In the genomic region with DNA sequence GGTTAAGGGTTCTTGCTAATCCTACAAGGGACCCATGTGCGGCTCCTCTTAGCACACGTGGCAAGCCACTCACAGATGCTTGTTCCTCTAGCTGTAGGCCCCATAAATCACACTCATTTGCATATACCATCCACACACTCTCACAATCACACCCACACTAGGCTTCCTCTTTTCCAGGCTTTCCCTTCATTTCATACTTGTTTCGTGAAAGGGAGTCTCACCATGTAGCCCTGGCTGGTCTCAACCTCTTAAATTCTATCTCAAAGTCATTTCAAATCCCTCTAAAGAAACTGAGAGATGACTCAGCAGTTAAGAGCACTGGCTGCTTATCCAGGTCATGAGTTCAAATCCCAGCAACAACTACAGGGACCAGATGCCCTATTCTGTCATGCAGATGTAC, we compare ENCODE assay signal across 8 mouse cellular contexts. TPM values are rescaled to one million over a fixed set of nuclear protein-coding genes. Genes with fewer than 3 reads are reported as not detected.
A peak's percentile ranks its signal among the peaks of the same experiment; 100 is the strongest.
DNase-seq lines count a peak whose midpoint lies in the region; ATAC-seq and TF ChIP-seq lines count a peak whose summit lies in the region.

No protein-coding gene starts in this region.

- intact Hi-C loops in left cerebral cortex, adult 2 months (cut with DNase I): loop anchor here (5.0 kb wide), 1 partner anchor 274 kb away; no protein-coding TSS in a partner anchor
- intact Hi-C loops in left cerebral cortex, postnatal 14 days (cut with DNase I): no loop called here

- no peaks in the 10 kb centered on the region for H3K27me3 ChIP-seq in intestine, embryonic 14.5 days (replicated peaks; ENCODE audit: control insufficient read depth, insufficient read depth, low read length)
- H3K27me3 ChIP-seq in neural tube, embryonic 12.5 days (replicated peaks): no peaks in the 10 kb centered on the region

- H3K27ac ChIP-seq in left cerebral cortex, adult 2 months: peak overlapping the region; percentile 86; the same call in 1 of the 2 replicates
- H3K27ac ChIP-seq in brown adipose tissue, adult 24 weeks (replicated peaks; ENCODE audit: low read depth, low read length): no peak overlapping the region
- no peak overlapping the region for H3K27ac ChIP-seq in intestine, embryonic 14.5 days (ENCODE audit: low read depth)
- H3K27ac ChIP-seq in neural tube, embryonic 12.5 days: no peak overlapping the region

- peaks cover 5% of the 10 kb centered on the region for H3K4me1 ChIP-seq in brown adipose tissue, adult 24 weeks (ENCODE audit: control insufficient read depth, insufficient read depth, insufficient read length, low read length)
- peaks cover 26% of the 10 kb centered on the region for H3K4me1 ChIP-seq in intestine, embryonic 14.5 days (replicated peaks; ENCODE audit: control insufficient read depth, insufficient read depth, low read length)
- H3K4me1 ChIP-seq in neural tube, embryonic 12.5 days: peaks cover 24% of the 10 kb centered on the region

- no peak for TF ChIP-seq CTCF in left cerebral cortex, adult 2 months (IDR thresholded peaks at IDR 0.05)

- peak overlapping the region; percentile 34 for H3K9ac ChIP-seq in intestine, embryonic 14.5 days (ENCODE audit: low read length)
- H3K9ac ChIP-seq in neural tube, embryonic 12.5 days: peak overlapping the region; percentile 81; the same call in 1 of the 2 replicates

- H3K9me3 ChIP-seq in intestine, embryonic 14.5 days (ENCODE audit: control insufficient read depth, low read length): no peaks in the 10 kb centered on the region
- H3K9me3 ChIP-seq in neural tube, embryonic 12.5 days: no peaks in the 10 kb centered on the region

- no peak for DNase-seq in left cerebral cortex, adult 2 months (ENCODE audit: extremely low spot score in 1 of 2, low spot score in 2 of 2)
- no peak for DNase-seq in left cerebral cortex, postnatal 14 days (ENCODE audit: low spot score in 2 of 2)
- DNase-seq in intestine, embryonic 14.5 days (ENCODE audit: low spot score): no peak
- DNase-seq in c-Kit-positive CD71-positive TER-119-positive erythroid progenitor cells, embryonic 14.5 days (ENCODE audit: low spot score): no peak
- no peak for DNase-seq in kidney, adult 9 months
- no peak for DNase-seq in left cerebral cortex, adult 8-10 months (ENCODE audit: low spot score in 2 of 2)

- peak overlapping the region; percentile 80 for H3K4me2 ChIP-seq in intestine, embryonic 14.5 days (ENCODE audit: low read length)
- peak overlapping the region; percentile 75 for H3K4me2 ChIP-seq in neural tube, embryonic 12.5 days (replicated peaks)

- H3K36me3 ChIP-seq in intestine, embryonic 14.5 days (ENCODE audit: control insufficient read depth, insufficient read depth, low read length): peaks cover 76% of the 10 kb centered on the region
- H3K36me3 ChIP-seq in neural tube, embryonic 12.5 days: peaks cover 52% of the 10 kb centered on the region

- no peak for ATAC-seq in intestine, embryonic 14.5 days (replicated peaks; ENCODE audit: low FRiP score, low TSS enrichment, low read depth)
- ATAC-seq in neural tube, embryonic 12.5 days (ENCODE audit: low FRiP score, low read depth): no peak

- H3K4me3 ChIP-seq in left cerebral cortex, adult 2 months: peak overlapping the region; percentile 95
- peak overlapping the region; percentile 10; the same call in 1 of the 2 replicates for H3K4me3 ChIP-seq in brown adipose tissue, adult 24 weeks (ENCODE audit: insufficient read depth, low read depth, low read length)
- peak overlapping the region; percentile 88 for H3K4me3 ChIP-seq in intestine, embryonic 14.5 days (ENCODE audit: low read depth, low read length)
- peak overlapping the region; percentile 66 for H3K4me3 ChIP-seq in neural tube, embryonic 12.5 days

- 50% methylated on average over 3 of the region's 3 CpGs for whole genome bisulfite sequencing in intestine, embryonic 14.5 days
- 27% methylated on average over 3 of the region's 3 CpGs for WGBS in neural tube, embryonic 12.5 days

RNA-seq across cellular contexts. Expression of gene Srrt, which starts 1.7 kb away (rescaled TPM):
- total RNA-seq in left cerebral cortex, adult 2 months (2021): 100 to 1,000 TPM; 202 to 221 TPM
- total RNA-seq in left cerebral cortex, postnatal 14 days (2021): 100 to 1,000 TPM; 167 to 176 TPM
- polyA plus RNA-seq in brown adipose tissue, adult 24 weeks (2012; ENCODE audit: insufficient read depth, insufficient read length, missing spikeins): 31.0 and 45.4 TPM in 2 replicates
- polyA plus RNA-seq in intestine, embryonic 14.5 days (2014; fragmentation: Nextera tagmentation; extraction: Ambion mirVana): 118 and 122 TPM in 2 replicates
- 155 and 167 TPM in 2 replicates for polyA plus RNA-seq in neural tube, embryonic 12.5 days (2016; fragmentation: Nextera tagmentation; extraction: Ambion mirVana)
- total RNA-seq in left cerebral cortex, adult 8-10 months (2022): 100 to 1,000 TPM; 164 to 219 (median 188) TPM

RNA-seq across cellular contexts. Expression of gene Trip6, which starts 8.4 kb away (rescaled TPM):
- 1 to 10 TPM; 4.5 to 6.5 TPM for total RNA-seq in left cerebral cortex, adult 2 months (2021)
- total RNA-seq in left cerebral cortex, postnatal 14 days (2021): 1 to 10 TPM; 3.5 to 3.9 TPM
- 13.1 and 20.6 TPM in 2 replicates for polyA plus RNA-seq in brown adipose tissue, adult 24 weeks (2012; ENCODE audit: insufficient read depth, insufficient read length, missing spikeins)
- polyA plus RNA-seq in intestine, embryonic 14.5 days (2014; fragmentation: Nextera tagmentation; extraction: Ambion mirVana): 73.3 and 77.7 TPM in 2 replicates
- polyA plus RNA-seq in neural tube, embryonic 12.5 days (2016; fragmentation: Nextera tagmentation; extraction: Ambion mirVana): 31.7 and 36.2 TPM in 2 replicates
- total RNA-seq in left cerebral cortex, adult 8-10 months (2022): 1 to 10 TPM; 3.9 to 7.6 (median 5.1) TPM

RNA-seq across cellular contexts. Expression of gene Ufsp1, which starts 11.4 kb away (rescaled TPM):
- 10 to 100 TPM; 11.6 to 14.4 TPM for total RNA-seq in left cerebral cortex, adult 2 months (2021)
- 10 to 100 TPM; 16.4 to 17.1 TPM for total RNA-seq in left cerebral cortex, postnatal 14 days (2021)
- polyA plus RNA-seq in brown adipose tissue, adult 24 weeks (2012; ENCODE audit: insufficient read depth, insufficient read length, missing spikeins): 7.4 and 11.4 TPM in 2 replicates
- 8.9 and 10.6 TPM in 2 replicates for polyA plus RNA-seq in intestine, embryonic 14.5 days (2014; fragmentation: Nextera tagmentation; extraction: Ambion mirVana)
- polyA plus RNA-seq in neural tube, embryonic 12.5 days (2016; fragmentation: Nextera tagmentation; extraction: Ambion mirVana): 11.4 and 11.6 TPM in 2 replicates
- 10 to 100 TPM; 14.0 to 16.8 (median 16.1) TPM for total RNA-seq in left cerebral cortex, adult 8-10 months (2022)

RNA-seq across cellular contexts. Expression of gene Ache, which starts 18.5 kb away (rescaled TPM):
- total RNA-seq in left cerebral cortex, adult 2 months (2021): 10 to 100 TPM; 53.8 to 62.9 TPM
- 10 to 100 TPM; 68.4 to 81.1 TPM for total RNA-seq in left cerebral cortex, postnatal 14 days (2021)
- polyA plus RNA-seq in brown adipose tissue, adult 24 weeks (2012; ENCODE audit: insufficient read depth, insufficient read length, missing spikeins): 0.75 TPM in 1 of 2 replicates, not detected in the other
- 11.7 and 13.6 TPM in 2 replicates for polyA plus RNA-seq in intestine, embryonic 14.5 days (2014; fragmentation: Nextera tagmentation; extraction: Ambion mirVana)
- polyA plus RNA-seq in neural tube, embryonic 12.5 days (2016; fragmentation: Nextera tagmentation; extraction: Ambion mirVana): 20.6 and 23.5 TPM in 2 replicates
- total RNA-seq in left cerebral cortex, adult 8-10 months (2022): 10 to 100 TPM; 67.5 to 73.8 (median 70.9) TPM

RNA-seq across cellular contexts. Expression of gene Slc12a9, which starts 27.6 kb away (rescaled TPM):
- 10 to 100 TPM; 22.8 to 25.1 TPM for total RNA-seq in left cerebral cortex, adult 2 months (2021)
- 10 to 100 TPM; 23.7 to 28.0 TPM for total RNA-seq in left cerebral cortex, postnatal 14 days (2021)
- 2.5 and 5.2 TPM in 2 replicates for polyA plus RNA-seq in brown adipose tissue, adult 24 weeks (2012; ENCODE audit: insufficient read depth, insufficient read length, missing spikeins)
- 7.9 and 9.5 TPM in 2 replicates for polyA plus RNA-seq in intestine, embryonic 14.5 days (2014; fragmentation: Nextera tagmentation; extraction: Ambion mirVana)
- 24.4 and 25.1 TPM in 2 replicates for polyA plus RNA-seq in neural tube, embryonic 12.5 days (2016; fragmentation: Nextera tagmentation; extraction: Ambion mirVana)
- total RNA-seq in left cerebral cortex, adult 8-10 months (2022): 10 to 100 TPM; 24.4 to 28.0 (median 26.5) TPM

Comparison
In these comparisons a context has a peak if more than half of its experiments do, and no peak if none do; other contexts are left out.
1. H3K4me3 ChIP-seq: peak in every context shown above with its lines; median percentile 95 in left cerebral cortex, adult 2 months; 88 in intestine, embryonic 14.5 days; 66 in neural tube, embryonic 12.5 days; 10 in brown adipose tissue, adult 24 weeks.